Mouse (Mus musculus) cerebellum, adult 11 months (tissue): Measurements from ENCODE around the gene Sdhaf2.

Source experiments
- DNase-seq: peaks from one replicate; pipeline ENCODE4 v3.0.0; 2022

Sdhaf2 gene

DNA sequence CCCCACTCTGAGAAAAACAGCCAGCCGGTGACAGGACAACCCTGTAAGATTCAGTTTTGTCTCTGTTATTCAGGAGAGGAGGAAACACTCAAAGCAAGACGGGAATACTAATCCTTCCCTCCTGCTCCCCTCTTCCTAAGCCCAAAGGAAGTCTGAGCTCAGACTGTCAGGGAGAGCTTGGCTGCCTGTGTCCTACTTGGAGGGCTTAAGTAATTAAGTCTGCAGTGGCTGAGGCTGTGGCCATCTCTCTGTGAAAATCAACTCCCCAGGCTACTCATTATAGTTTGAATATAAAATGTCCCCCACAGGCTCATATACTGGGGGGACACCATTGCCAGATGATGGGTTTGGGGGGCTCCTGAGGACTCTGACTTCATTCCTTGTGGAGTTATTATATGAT lies 29.0 kb downstream of the Sdhaf2 start:
- no peak for DNase-seq

DNA sequence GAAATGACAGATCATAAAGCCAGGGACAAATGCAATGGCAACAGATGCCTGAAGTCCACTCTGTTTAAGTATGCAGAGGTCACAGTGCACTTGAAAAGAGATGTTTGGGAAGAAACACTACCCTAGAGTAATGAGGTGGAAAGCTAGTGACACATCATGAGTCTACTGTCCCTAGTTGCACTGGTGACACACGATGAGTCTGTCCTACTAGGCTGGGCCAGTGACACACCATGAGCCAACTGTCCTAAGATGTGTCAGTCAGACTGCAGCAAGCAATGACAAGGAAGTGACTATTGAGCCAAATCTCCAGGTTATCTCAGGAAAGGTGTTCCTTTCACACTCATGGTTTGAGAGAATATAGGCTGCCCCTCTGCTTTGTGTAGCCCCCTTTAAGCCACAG lies 30.3 kb downstream of the Sdhaf2 start:
- no peak for DNase-seq

DNA sequence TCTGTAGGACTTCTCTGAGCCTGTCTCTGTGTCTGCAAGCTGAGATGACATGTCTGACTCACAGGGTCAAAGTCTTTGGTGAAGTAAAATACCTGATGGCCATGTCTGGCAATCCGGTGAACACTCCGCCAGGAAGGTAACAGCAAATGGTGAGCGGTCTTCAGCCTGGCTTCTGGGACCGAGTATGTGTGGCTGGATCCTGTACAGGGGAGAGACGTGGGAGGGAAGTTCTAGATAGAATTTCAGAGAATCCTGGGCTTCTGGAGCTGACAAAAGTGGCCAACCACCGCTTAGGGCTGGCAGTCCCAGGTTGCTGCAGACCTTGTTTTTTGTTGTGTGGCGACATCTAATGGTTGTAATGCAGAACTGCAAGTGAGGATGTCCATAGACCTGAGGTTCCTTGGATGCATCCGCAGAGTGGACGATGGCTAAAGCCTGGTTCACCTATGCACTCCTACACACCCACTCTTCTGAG lies 39.6 kb downstream of the Sdhaf2 start:
- peak; percentile 37 for DNase-seq

DNA sequence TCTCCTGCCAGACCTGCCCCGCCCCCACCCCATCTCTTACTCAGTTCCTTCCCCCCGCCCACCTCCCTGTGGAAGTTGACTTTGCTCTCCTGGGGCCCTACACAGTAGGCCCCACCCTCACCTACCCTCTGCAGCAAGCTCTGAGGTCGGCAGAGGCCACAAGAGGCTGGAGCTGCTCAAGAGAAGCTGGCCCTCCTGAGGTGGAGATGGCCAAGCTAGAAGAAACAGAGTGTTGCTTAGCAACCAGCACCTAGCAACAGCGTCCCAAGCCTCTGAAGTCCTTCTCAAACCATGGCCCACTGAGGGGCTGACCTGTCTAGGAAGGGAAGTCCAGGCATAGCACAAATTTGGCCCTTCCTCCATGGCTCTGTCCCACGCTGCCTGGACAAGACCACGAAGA lies 43.2 kb downstream of the Sdhaf2 start, which contains the start of gene Ppp1r32:
Ppp1r32 (minus strand) TSS at position 226 of the 400 bp plus-strand sequence.
- DNase-seq, result no peak

DNA sequence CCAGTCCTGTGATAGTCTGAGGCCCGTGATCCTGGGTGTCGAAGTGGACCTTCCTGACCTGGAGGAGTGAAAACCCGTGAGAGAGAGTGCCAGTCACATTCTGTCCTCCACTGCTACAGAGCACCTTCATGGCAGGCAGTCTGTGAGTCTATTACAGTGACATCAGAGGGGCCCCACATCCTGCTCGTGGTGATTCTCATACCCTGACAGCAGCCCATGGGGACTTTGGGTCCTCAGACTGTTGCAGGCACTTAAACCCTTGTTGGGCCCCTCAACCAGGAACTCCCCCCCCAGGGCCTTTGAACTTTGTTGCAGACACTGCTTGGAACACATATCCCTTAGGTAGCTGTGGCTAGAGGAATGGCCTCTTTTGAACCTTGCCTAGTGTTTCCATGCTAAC lies 46.4 kb downstream of the Sdhaf2 start:
- no peak for DNase-seq

DNA sequence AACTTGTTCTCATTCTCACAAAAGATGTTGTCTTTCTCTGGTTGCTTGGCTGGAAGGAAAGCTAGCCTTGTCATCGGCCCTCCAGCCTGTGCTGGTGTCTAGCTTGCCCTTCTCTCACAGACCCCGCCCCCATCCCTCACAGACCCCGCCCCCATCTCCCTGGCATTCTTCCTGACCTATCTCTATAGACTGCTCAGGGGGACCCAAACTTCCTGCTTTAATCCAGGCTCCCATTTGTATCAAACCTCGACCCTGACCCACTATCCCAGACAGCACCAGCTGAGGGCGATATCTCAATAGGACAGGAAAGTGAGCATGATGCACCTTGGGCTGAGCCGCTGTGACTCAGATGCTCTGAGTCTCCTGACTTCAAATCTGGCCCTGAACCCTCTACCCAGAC lies 52.2 kb downstream of the Sdhaf2 start:
- no peak for DNase-seq

DNA sequence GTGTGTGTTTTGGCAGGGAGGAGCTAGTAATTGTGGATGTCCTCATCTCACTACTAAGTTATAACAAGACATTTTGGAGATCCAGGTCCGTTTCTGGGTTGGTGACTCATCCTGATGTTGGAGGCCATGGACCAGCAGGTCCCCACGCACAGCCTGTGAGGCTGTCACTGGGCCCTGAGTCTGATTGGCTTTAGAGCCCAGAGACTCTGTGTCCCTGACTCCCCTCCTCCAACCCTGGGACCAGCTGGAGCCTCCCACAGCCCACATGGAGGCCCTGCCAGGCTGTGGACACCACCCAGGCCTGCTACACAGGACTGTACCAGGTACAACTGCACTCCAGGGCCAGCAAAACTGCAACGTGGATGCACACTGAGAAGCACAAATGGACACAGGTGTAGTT lies 53.0 kb downstream of the Sdhaf2 start:
- no peak for DNase-seq

DNA sequence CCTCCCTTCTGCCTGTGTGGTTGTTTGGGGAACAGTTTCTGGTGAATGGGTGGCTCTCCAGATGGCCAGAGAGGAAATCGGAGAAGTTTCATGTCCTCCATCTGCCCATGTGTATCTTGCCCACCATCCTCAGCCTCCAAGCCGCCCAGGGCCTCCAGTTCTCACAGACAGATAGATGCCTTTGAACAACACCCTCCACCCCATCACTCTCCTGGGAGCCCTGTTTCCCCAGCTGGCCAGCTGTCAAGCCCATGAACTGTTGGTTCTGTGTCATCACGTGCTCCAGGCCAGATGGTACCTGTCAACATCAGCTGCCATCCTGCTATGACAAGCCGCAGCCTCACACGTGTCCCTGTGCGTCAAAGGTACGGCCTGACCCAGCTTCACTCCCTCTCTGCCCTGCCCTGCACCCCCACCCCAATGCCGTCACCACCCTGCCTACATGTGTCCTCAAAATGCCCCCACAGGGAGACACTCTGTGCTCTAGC lies 56.7 kb downstream of the Sdhaf2 start:
- DNase-seq, result no peak

DNA sequence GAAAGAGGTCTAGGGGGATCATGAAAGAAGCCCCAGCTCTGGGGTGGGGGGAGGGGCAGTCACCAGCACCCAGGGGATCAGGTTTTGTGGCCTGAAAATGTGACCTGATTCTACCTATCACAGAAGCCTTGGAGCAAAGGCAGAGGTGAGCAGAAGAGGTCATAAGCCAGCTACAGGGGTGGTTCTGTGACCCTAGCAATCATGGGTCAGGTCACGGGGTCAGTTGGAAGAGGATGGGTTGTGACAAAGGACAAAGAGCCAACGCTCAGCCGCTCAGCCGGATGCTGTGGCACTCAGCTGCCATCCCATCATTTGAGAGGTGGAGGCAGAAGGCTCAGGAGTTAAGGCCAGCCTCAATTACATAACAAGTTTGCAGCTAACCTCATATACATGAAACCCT lies 61.5 kb downstream of the Sdhaf2 start:
- no peak for DNase-seq

DNA sequence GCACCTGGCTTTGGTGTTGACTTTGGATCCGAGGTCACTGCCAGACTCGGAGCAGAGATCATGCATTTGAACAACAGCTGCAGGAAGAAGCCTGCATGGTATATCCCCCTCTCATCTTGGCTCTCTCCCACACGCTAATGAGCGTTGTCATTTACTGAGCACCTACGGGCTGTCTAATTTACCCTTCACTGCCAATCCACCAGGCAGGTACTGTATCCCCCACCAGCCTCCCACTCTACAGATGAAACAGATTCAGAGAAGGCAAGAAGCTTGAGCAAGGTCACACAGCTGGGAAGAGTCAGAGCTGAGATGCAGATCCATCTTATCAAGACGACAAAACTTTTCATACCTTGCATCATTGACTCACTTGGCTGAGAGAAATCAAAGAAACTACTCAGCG lies 64.4 kb downstream of the Sdhaf2 start:
- DNase-seq, result no peak

DNA sequence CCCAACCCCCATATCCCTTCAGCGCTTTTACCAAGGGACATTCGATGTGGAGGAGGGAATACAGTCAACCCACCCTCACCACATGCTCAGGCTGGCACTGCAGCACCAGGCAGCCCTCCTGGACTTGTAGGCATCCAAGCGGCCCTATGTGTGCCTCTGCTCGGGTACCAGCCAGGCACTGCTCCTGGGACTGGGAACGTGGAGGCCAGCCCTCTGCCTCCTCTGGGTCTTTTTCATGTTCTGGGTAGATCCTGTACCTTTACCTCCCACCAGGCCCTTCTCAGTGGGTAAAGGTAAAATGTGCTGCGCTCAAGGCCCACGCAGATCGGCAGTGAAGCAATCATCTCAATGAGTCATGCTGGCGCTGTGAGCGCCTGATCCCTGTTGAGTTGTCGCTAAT lies 66.0 kb downstream of the Sdhaf2 start:
- no peak for DNase-seq

DNA sequence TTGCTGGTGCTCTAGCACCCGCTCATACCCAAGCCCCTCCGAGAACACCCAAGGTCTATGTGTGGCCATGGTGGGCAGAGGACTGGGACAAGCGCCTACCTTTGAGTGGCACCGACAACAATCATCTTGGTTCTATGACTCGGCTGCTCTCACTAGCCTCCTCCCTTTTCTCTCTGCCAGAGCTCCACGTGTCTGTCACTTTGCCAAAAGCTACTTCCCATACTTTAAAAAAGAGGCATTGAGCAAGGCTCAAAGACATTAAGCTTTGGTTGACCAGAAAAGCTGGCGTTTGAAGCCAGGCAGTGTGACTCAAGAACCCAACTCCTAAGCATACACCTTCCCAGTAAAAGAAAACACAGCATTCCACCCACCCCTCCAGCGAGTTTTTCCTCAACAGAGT lies 67.8 kb downstream of the Sdhaf2 start:
- no peak for DNase-seq

DNA sequence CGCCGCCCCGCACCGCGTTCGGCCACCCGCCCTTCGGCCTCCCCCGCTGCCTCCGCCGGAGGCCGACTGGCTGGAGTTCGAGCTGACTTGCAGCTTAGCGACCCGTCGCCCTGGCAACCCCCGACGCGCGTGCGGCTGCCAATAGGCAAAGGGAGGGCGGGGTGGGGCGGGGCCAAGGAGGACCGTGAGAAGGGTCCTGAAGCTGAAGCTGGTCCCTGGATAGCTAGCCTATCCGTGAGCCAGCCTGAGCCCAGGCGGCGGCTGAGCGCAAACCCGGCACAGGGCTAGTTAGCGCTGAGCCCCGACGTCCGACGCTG lies 68.5 kb downstream of the Sdhaf2 start:
- no peak for DNase-seq

DNA sequence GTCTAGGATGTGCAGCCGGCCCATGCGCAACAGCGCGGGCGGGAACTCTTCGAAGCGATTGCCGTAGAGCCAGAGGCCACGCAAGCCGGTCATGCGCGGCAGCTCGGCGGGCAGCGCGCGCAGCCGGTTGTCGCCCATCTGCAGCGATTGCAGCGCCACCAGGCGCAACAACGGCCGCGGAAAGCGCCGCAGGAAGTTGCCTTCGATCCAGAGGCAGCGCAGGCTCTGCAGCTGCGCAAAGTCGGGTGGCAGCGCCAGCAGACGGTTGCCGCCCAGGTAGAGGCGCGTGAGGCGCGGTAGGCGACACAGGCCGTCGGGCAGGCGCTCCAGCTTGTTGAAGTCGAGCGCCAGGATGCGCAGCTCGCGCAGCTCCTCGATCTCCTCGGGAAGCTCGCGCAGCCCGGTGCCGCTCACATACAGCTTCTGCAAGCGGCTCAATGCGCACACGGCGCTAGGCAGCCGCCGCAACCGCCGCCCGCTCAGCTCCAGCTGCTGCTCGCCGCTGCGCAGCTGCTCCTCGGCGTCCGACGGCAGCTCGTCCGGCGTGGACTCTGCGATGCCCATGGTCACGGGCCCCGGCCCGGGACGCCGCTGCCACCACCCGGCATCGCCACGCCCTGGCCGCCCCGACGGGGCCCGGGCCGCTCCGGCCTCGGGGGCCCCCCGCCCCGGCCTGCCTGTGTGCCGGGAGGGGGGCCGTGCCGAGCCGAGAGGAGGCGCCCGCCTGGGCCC lies 69.0 kb downstream of the Sdhaf2 start, which contains the start of gene Lrrc10b:
Lrrc10b (minus strand) TSS at position 722 of the 732 bp plus-strand sequence.
- no peak for DNase-seq

DNA sequence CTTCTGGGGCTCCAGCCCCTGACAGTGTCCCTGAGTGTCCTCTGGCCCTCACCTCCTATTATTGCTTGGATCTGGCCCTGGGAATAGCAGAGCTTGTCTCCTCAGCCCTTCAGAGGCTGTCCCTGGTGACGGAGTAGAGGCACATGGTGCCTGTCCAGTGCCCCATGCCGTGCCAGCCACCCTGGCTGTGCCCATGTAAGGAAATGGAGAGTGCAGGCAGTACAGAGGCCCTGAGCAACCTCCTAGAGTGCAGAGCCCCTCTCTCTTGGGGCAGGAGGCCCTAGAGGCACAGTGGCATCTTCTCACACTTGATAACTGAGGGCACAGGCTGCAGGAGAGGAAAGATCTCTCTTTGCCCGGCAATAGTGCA lies 70.5 kb downstream of the Sdhaf2 start:
- DNase-seq, result no peak

DNA sequence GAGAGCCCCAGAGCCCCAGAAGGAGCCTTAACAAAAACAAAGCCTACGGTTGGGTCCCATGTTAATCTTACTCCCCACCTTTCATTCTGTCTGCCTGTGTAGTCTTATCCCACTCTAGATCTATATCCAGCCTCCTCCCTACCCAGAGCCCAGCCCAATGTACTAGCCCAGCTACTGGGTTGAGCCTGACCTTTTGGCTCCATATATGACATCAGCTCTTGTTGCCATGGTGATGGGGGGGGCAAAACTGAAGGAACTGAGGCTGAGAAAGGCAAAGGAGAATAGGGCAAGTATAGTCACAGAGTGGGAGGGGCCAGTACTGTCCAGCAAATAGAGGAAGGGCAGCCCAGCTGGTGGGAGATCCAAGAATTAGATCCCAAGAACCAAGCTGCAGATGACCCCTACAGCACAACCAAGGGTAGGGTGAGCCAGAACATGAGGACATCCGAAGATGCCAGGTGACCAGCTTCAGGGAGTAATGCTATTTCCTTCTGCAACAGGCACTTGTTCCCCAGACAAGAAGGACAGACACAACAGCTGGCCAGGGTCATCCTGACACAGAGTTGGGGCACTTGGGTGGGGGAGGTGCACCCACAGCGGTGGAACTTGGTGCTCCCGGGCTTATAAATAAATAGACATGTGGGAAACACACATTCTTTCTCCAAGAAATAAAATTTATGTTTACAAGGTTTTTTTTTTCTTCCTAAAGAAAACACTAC lies 71.1 kb downstream of the Sdhaf2 start:
- DNase-seq, result no peak
